Mouse (Mus musculus) hindbrain, embryonic 16.5 days (tissue): Measurements from ENCODE around the gene Lrrc45. TPM values are rescaled to one million over a fixed set of nuclear protein-coding genes. Genes with fewer than 3 reads are reported as not detected.
A peak's percentile ranks its signal among the peaks of the same experiment; 100 is the strongest.

ENCODE experiments used
- ATAC-seq: fragments of 200-750 bp; cut with Nextera tagmentation; 2 replicates; pipeline ENCODE4 v1.8.0; 2017; ENCODE audit warnings: moderate TSS enrichment, moderate library complexity
- H3K27ac ChIP-seq: fragments of 300-500 bp; sonication (generic); 2 replicates; pipeline ENCODE4 v1.5.1; 2014; ENCODE audit warnings: low read depth, mild to moderate bottlenecking, control low read depth, low read length, moderate library complexity
- H3K27me3 ChIP-seq: fragments of 300-500 bp; sonication (generic); replicated peaks from 2 replicates; pipeline ENCODE4 v1.6.1; 2014; ENCODE audit warnings: low read length; ENCODE audit not compliant: control insufficient read depth, insufficient read depth
- H3K36me3 ChIP-seq: fragments of 300-500 bp; sonication (generic); 2 replicates; pipeline ENCODE4 v1.6.1; 2014; ENCODE audit warnings: mild to moderate bottlenecking, low read length, moderate library complexity, mixed read lengths; ENCODE audit not compliant: control insufficient read depth, insufficient read depth
- H3K4me1 ChIP-seq: fragments of 300-500 bp; sonication (generic); 2 replicates; pipeline ENCODE4 v1.6.1; 2014; ENCODE audit warnings: low read depth, low read length; ENCODE audit not compliant: control insufficient read depth, insufficient read depth
- H3K4me2 ChIP-seq: fragments of 300-500 bp; sonication (generic); 2 replicates; pipeline ENCODE4 v1.6.1; 2014; ENCODE audit warnings: mild to moderate bottlenecking, low read length, control low read depth, moderate library complexity
- H3K4me3 ChIP-seq: fragments of 300-500 bp; sonication (generic); 2 replicates; pipeline ENCODE4 v1.5.1; 2014; ENCODE audit warnings: mild to moderate bottlenecking, low read length, control low read depth, moderate library complexity
- H3K9ac ChIP-seq: fragments of 300-500 bp; sonication (generic); 2 replicates; pipeline ENCODE4 v1.6.1; 2014; ENCODE audit warnings: low read depth, mild to moderate bottlenecking, control low read depth, low read length, moderate library complexity
- H3K9me3 ChIP-seq: fragments of 300-500 bp; sonication (generic); 2 replicates; pipeline ENCODE4 v1.6.1; 2014; ENCODE audit warnings: mild to moderate bottlenecking, low read length, moderate library complexity; ENCODE audit not compliant: control insufficient read depth
- whole genome bisulfite sequencing: fragments of 180-500 bp; shearing (Covaris S2); extraction: QIAGEN DNeasy Blood & Tissue Kit; methylation state at CpG from one replicate; pipeline ENCODE4 v1.1.7; 2014; 5-methylcytosine and 5-hydroxymethylcytosine counted together
- polyA plus RNA-seq: library from polyadenylated mRNA; unstranded; fragments of >200 nt; fragmentation: Nextera tagmentation; extraction: Ambion mirVana; gene quantifications from 2 replicates; pipeline ENCODE4 v1.2.1, GENCODE M21; 2015

Lrrc45 gene
- polyA plus RNA-seq, 1 experiment from 2014 or later: 73.4 TPM

DNA sequence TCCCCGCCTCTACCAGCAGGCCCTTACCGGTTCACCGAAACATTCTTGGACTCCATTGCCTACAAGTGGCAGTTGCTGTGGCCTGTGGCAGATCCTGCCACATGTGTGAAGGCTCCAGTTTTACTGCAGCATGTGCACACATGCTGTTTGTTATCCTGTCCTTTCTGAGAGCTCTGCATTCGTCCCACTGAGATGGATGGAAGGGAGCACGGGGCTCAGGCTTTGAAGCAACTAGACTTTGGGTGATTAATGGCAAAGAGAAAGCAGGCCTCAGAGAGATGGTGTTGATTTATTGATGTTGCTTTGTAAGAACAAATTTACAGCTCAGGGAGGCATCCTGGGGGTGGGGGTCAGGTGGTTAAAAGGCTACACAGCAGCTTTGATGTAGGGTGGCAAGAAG lies 3.1 kb upstream of the Lrrc45 start:
- Histone ChIP-seq H3K36me3 (peaks cover 3% of the 10 kb centered on the region; the same call in 1 of the 2 replicates), H3K4me1 (peaks cover 19% of the 10 kb centered on the region), H3K4me2 (no peak overlapping the region), H3K4me3 (no peak overlapping the region), H3K27ac (no peak overlapping the region), H3K27me3 (no peaks in the 10 kb centered on the region), H3K9ac (no peak overlapping the region), H3K9me3 (no peaks in the 10 kb centered on the region)
- WGBS: 71% methylated on average over 5 of the region's 5 CpGs
- ATAC-seq: no peak

GRCm38 (mm10) chr11:120711980-120712604 lies 1.6 kb upstream of the Lrrc45 start:
- Histone ChIP-seq H3K4me3 (no peak overlapping the region), H3K9ac (peak overlapping the region; percentile 77; the same call in 1 of the 2 replicates)

DNA sequence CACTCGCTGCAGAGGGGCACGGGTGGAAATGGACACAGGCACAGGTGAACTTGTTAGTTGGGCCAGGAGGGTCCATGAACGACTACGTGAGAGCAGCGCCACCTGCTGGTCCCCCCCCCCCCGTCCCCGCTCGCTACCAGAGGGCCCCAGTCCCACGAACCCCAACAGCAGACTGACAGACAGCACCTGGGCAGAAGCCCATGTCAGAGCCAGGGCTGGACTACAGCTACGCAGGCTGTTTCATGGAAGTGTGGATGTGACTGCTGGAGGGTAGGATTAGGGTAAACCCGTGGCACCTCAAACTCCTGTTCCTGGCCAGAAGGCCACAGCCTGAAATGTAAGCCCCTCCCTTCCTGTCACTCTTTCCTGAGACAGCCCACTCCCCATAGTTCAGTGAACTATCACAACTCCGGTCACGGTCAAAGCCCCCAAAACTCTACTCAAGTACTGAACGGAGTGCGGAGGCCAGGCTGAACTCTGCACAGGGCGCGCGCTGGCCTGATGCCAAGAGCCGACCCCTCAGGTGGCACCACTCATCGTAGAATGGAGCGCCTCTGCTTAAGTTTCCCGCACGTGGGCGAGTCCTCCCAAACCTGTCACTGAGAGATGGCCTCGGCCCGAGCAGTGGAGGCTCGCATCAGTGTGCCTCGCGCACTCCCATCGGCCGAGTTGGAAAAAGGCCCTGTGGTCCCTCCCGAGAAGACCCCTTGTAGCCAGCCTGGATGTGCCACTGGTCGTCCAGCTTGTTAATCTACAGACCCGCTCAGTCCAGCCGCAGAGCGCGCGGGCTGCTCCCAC lies 755 bp upstream of the Lrrc45 start:
- no peaks in the 10 kb centered on the region for H3K9me3 ChIP-seq
- peak overlapping the region; percentile 77 for H3K9ac ChIP-seq
- H3K4me3 ChIP-seq: peak overlapping the region; percentile 68
- H3K27me3 ChIP-seq: no peaks in the 10 kb centered on the region
- ATAC-seq: peak; percentile 59
- H3K4me1 ChIP-seq: peaks cover 19% of the 10 kb centered on the region
- WGBS: under 1% methylated on average over 34 of the region's 38 CpGs
- peak overlapping the region; percentile 99 for H3K4me2 ChIP-seq
- peaks cover 13% of the 10 kb centered on the region for H3K36me3 ChIP-seq
- H3K27ac ChIP-seq: peak overlapping the region; percentile 83

More at GRCm38 (mm10) chr11:120711980-120712604, 1.6 kb upstream of the Lrrc45 start:
- Histone ChIP-seq H3K27ac (no peak overlapping the region), H3K4me1 (peaks cover 19% of the 10 kb centered on the region), H3K4me2 (peak overlapping the region; percentile 99), H3K36me3 (peaks cover 5% of the 10 kb centered on the region), H3K9me3 (no peaks in the 10 kb centered on the region), H3K27me3 (no peaks in the 10 kb centered on the region)
- WGBS: 63% methylated on average over 8 of the region's 8 CpGs
- ATAC-seq: no peak

- Histone ChIP-seq H3K4me1 (peaks cover 19% of the 10 kb centered on the region), H3K36me3 (peaks cover 13% of the 10 kb centered on the region), H3K4me2 (peak overlapping the region; percentile 99), H3K27me3 (no peaks in the 10 kb centered on the region), H3K9ac (peak overlapping the region; percentile 78), H3K27ac (no peak overlapping the region), H3K9me3 (no peaks in the 10 kb centered on the region), H3K4me3 (peak overlapping the region; percentile 68)
- no peak for ATAC-seq
- WGBS: 61% methylated on average over 10 of the region's 10 CpGs
Observed at GRCm38 (mm10) chr11:120714546-120714945, 821 bp downstream of the Lrrc45 start.

- Histone ChIP-seq H3K4me1 (peaks cover 19% of the 10 kb centered on the region), H3K4me3 (no peak overlapping the region), H3K27me3 (no peaks in the 10 kb centered on the region), H3K4me2 (no peak overlapping the region), H3K27ac (no peak overlapping the region), H3K36me3 (peaks cover 13% of the 10 kb centered on the region), H3K9ac (no peak overlapping the region), H3K9me3 (no peaks in the 10 kb centered on the region)
- ATAC-seq: no peak
- 89% methylated on average over 9 of the region's 9 CpGs for WGBS
Observed at GRCm38 (mm10) chr11:120715131-120715530, 1.4 kb downstream of the Lrrc45 start.

- Histone ChIP-seq H3K27me3 (no peaks in the 10 kb centered on the region), H3K4me1 (peaks cover 21% of the 10 kb centered on the region), H3K4me2 (no peak overlapping the region), H3K9ac (no peak overlapping the region), H3K4me3 (no peak overlapping the region), H3K9me3 (no peaks in the 10 kb centered on the region), H3K27ac (no peak overlapping the region), H3K36me3 (peaks cover 14% of the 10 kb centered on the region)
- ATAC-seq: no peak
- 88% methylated on average over 9 of the region's 9 CpGs for WGBS
Observed at GRCm38 (mm10) chr11:120719242-120719641, 5.5 kb downstream of the Lrrc45 start.

GRCm38 (mm10) chr11:120719841-120720376 lies 6.2 kb downstream of the Lrrc45 start:
- Histone ChIP-seq H3K9ac (no peak overlapping the region), H3K27ac (no peak overlapping the region), H3K4me2 (peak overlapping the region; percentile 11; the same call in 1 of the 2 replicates), H3K9me3 (no peaks in the 10 kb centered on the region), H3K27me3 (no peaks in the 10 kb centered on the region), H3K4me3 (no peak overlapping the region), H3K4me1 (peaks cover 15% of the 10 kb centered on the region), H3K36me3 (peaks cover 14% of the 10 kb centered on the region)
- ATAC-seq: no peak
- 76% methylated on average over 13 of the region's 13 CpGs for WGBS

DNA sequence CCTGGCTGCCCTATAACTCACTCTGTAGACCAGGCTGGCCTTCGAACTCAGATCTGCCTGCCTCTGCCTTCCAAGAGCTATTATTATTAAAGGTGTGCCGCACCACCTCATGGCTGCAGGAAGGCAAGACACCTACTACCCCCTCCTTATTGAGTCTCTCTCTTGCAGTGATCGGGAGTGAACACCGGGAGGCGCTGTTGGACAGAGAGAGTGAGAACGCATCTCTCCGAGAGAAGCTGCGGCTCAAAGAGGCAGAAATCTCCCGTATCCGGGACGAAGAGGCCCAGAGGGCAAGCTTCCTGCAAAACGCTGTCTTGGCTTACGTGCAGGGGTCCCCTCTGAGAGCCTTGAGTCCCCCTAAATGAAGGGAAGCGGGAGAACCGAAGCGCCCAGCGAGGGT lies 6.7 kb downstream of the Lrrc45 start:
- H3K27me3 ChIP-seq: no peaks in the 10 kb centered on the region

More for the DNA sequence above, 6.7 kb downstream of the Lrrc45 start:
- Histone ChIP-seq H3K9me3 (no peaks in the 10 kb centered on the region), H3K9ac (peak overlapping the region; percentile 95), H3K4me3 (peak overlapping the region; percentile 64), H3K4me1 (peaks cover 14% of the 10 kb centered on the region), H3K27ac (peak overlapping the region; percentile 82), H3K4me2 (peak overlapping the region; percentile 64), H3K36me3 (peaks cover 14% of the 10 kb centered on the region)
- 11% methylated on average over 17 of the region's 17 CpGs for WGBS
- ATAC-seq: 0 out of 2 replicates have a peak, but pooled peaks have one; percentile 9
